Mouse (Mus musculus) G1E (cell line): ENCODE measurements around the gene Gm20517. TPM values are rescaled to one million over a fixed set of nuclear protein-coding genes. Genes with fewer than 3 reads are reported as not detected.

Source experiments
- ATAC-seq: 2 replicates; pipeline ENCODE4 v1.8.0; 2016; ENCODE audit warnings: mild to moderate bottlenecking; ENCODE audit not compliant: insufficient number of reproducible peaks, poor library complexity, low FRiP score, severe bottlenecking; ENCODE audit errors: extremely low read depth
- DNase-seq: peaks from one replicate; pipeline ENCODE4 v3.0.0; 2012; ENCODE audit warnings: low spot score
- H3K27me3 ChIP-seq: 2 replicates; pipeline ENCODE4 v1.6.1; 2012; ENCODE audit warnings: mild to moderate bottlenecking, low read length, inconsistent platforms; ENCODE audit not compliant: insufficient read depth
- H3K36me3 ChIP-seq: replicated peaks from 2 replicates; pipeline ENCODE3; 2012; ENCODE audit warnings: mild to moderate bottlenecking, inconsistent platforms
- H3K4me1 ChIP-seq: 2 replicates; pipeline ENCODE4 v1.6.1; 2012; ENCODE audit warnings: low read depth, low read length, inconsistent platforms, mixed read lengths; ENCODE audit not compliant: insufficient read depth
- H3K4me3 ChIP-seq: 2 replicates; pipeline ENCODE4 v1.5.1; 2012; ENCODE audit warnings: low read depth, mild to moderate bottlenecking, inconsistent platforms, low read length, moderate library complexity, mixed read lengths
- H3K9me3 ChIP-seq: replicated peaks from 2 replicates; pipeline ENCODE4 v1.6.1; 2012; ENCODE audit warnings: inconsistent platforms
- CTCF ChIP-seq: IDR thresholded peaks from 2 replicates; pipeline ENCODE4 v1.5.1; 2012; ENCODE audit warnings: low read depth, low read length, inconsistent platforms, mixed read lengths
- GATA1 ChIP-seq: IDR thresholded peaks from 2 replicates; pipeline ENCODE4 v1.6.1; 2012; ENCODE audit warnings: borderline replicate concordance, low read length, inconsistent platforms, mixed read lengths
- GATA2 ChIP-seq: IDR thresholded peaks from 2 replicates; pipeline ENCODE4 v1.6.1; 2012; ENCODE audit warnings: low read depth, low read length, inconsistent platforms, borderline replicate concordance
- POLR2AphosphoS5 ChIP-seq: IDR thresholded peaks from 2 replicates; pipeline ENCODE4 v1.6.1; 2012; ENCODE audit warnings: low read depth, low read length, inconsistent platforms; ENCODE audit not compliant: insufficient replicate concordance
- TAL1 ChIP-seq: conservative IDR thresholded peaks from 2 replicates; pipeline ENCODE4 v1.6.1; 2012; ENCODE audit warnings: low read depth, low read length, inconsistent platforms, mixed read lengths
- polyA plus RNA-seq: library from polyadenylated mRNA; stranded (reverse); fragments of >175 nt; gene quantifications from 2 replicates; pipeline ENCODE4 v1.2.3, GENCODE M21; 2012
- total RNA-seq, 2 experiments: library from RNA; stranded (forward) in 1 of 2; stranded (reverse) in 1 of 2; fragments of 200-1000 nt in 1 of 2; fragments of >200 nt in 1 of 2; fragmentation: Nextera tagmentation in 1 of 2; gene quantifications; 2 replicates each; pipeline ENCODE4 v1.2.3; 2014 to 2017

The Gm20517 gene
- total and polyA plus RNA-seq, 3 experiments: 0.05 to 9.6 (median 2.0) TPM

DNA sequence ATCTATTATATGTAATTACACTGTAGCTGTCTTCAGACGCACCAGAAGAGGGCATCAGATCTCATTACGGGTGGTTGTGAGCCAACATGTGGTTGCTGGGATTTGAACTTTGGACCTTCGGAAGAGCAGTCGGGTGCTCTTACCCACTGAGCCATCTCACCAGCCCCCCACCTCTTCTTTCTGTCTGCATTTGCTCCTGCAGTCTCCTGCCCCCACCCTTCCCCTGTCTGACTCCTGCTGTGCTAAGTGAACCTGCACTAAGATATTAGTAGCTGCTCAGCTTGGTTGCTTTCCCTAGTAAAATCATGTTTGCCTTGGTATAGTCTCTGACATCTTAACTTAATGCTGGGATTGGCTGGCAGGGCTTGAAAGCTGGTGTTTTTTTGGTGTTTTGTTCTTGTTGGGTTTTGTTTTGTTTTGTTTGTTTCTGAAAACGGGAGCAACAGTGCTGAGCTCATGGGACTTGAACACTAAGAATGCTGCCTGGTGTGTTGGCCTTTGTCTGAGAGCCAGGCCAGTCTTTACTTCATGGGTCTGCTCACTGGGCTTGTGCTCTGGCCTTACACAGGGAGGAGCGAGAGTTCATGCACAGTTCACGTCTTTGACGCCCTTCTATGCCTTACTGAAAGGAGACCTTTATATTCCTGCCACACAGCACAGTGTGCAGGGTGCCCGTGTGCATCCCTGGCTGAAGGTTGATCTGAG, 51.8 kb downstream of the Gm20517 start:
- TF ChIP-seq CTCF (no peak), GATA2 (no peak)
- Histone ChIP-seq H3K27me3 (no peaks in the 10 kb centered on the region), H3K4me3 (no peak overlapping the region), H3K9me3 (no peaks in the 10 kb centered on the region), H3K4me1 (no peaks in the 10 kb centered on the region; the same call in 1 of the 2 replicates), H3K36me3 (peaks cover 59% of the 10 kb centered on the region)
- ATAC-seq: no peak
- DNase-seq: no peak

DNA sequence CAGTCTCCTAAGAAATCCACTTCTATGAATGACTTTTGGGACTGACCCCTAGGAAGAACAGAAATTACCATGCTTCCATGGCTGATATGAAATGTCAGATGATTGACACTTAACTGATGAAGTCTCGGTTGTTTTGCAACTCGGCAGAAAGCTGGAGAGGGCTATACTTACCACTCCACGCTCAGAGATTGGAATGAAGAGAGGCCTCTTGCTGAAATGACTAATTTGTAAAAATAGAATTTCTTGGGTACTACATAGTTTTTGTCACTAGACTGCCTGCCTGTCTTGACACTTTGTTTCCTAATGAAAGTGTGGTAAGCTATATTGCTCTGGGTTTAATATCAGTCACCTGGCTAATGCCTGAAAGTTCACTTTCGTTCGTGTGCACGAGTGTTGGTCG, 53.1 kb downstream of the Gm20517 start:
- H3K36me3 ChIP-seq: peaks cover 50% of the 10 kb centered on the region
- no peak overlapping the region for H3K4me3 ChIP-seq
- DNase-seq (no peak), ATAC-seq (no peak)
- no peaks in the 10 kb centered on the region for H3K9me3 ChIP-seq
- TF ChIP-seq GATA2 (no peak), TAL1 (no peak), GATA1 (no peak), POLR2AphosphoS5 (no peak), CTCF (no peak)
- no peaks in the 10 kb centered on the region for H3K27me3 ChIP-seq
- H3K4me1 ChIP-seq: no peaks in the 10 kb centered on the region

DNA sequence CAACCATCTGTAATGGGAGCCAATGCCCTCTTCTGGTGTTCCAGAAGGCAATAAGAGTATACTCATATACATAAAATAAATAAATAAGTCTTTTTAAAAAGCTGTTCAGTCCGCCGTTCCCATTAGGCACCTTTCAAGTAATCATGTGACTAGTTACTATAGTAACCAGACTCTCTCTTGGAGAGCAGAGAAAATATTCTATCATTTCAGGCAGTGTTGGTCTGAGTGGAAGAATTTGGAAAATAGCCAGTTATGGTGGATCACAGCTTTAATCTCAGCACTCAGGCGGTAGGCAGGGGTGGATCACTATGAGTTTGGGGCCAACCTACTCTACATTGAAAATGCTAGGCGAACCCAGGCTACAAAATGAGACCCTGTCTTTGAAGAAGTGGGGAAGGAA, 57.8 kb downstream of the Gm20517 start:
- H3K4me1 ChIP-seq: no peaks in the 10 kb centered on the region
- H3K36me3 ChIP-seq: peaks cover 55% of the 10 kb centered on the region
- no peak for TF ChIP-seq CTCF
- TF ChIP-seq TAL1: no peak
- TF ChIP-seq GATA1: no peak
- TF ChIP-seq GATA2: no peak
- TF ChIP-seq POLR2AphosphoS5: no peak
- H3K4me3 ChIP-seq: no peak overlapping the region
- ATAC-seq: no peak
- H3K9me3 ChIP-seq: no peaks in the 10 kb centered on the region
- DNase-seq: no peak
- H3K27me3 ChIP-seq: no peaks in the 10 kb centered on the region

DNA sequence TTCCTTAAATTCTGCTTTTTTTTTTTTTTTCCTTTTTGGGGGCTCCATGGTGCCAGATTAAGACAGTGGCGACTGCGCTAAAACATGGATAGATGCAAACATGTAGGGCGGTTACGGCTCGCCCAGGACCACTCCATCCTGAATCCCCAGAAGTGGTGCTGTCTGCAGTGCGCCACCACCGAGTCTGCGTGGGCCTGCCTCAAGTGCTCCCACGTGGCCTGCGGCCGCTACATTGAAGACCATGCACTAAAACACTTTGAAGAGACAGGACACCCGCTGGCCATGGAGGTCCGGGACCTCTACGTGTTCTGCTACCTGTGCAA, 60.6 kb downstream of the Gm20517 start:
- no peaks in the 10 kb centered on the region for H3K27me3 ChIP-seq
- TF ChIP-seq TAL1 (no peak), GATA2 (no peak), CTCF (no peak), POLR2AphosphoS5 (no peak), GATA1 (no peak)
- H3K4me1 ChIP-seq: peaks cover 2% of the 10 kb centered on the region; the same call in 1 of the 2 replicates
- no peak for ATAC-seq
- peaks cover 60% of the 10 kb centered on the region for H3K36me3 ChIP-seq
- H3K9me3 ChIP-seq: no peaks in the 10 kb centered on the region
- H3K4me3 ChIP-seq: no peak overlapping the region
- no peak for DNase-seq

DNA sequence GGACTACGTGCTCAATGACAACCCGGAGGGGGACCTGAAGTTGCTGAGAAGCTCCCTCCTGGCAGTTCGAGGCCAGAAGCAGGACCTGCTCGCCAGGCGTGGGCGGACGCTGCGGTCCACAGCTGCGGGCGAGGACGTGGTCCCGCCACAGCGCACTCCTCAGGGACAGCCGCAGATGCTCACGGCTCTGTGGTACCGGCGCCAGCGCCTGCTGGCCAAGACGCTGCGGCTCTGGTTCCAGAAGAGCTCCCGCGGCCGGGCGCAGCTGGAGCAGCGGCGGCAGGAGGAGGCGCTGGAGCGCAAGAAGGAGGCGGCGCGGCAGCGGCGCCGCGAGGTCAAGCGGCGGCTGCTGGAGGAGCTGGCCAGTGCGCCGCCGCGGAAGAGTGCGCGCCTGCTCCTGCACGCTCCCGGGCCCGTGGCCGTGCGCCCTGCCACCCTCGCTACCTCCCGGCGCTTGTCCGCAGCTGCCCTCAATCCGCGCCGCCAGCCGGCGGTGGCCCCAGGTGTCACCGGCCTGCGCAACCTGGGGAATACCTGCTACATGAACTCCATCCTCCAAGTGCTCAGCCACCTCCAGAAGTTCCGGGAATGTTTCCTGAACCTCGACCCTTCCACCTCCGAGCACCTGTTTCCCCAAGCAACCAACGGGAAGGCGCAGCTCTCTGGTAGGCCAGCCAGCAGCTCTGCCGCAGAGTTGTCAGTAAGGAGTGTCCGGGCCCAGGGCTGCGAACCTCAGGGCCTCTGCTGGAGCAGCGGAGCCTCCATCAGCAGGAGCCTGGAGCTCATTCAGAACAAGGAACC, 61.1 kb downstream of the Gm20517 start:
- H3K4me1 ChIP-seq: peaks cover 2% of the 10 kb centered on the region; the same call in 1 of the 2 replicates
- ATAC-seq (no peak), DNase-seq (no peak)
- peaks cover 59% of the 10 kb centered on the region for H3K36me3 ChIP-seq
- no peak for TF ChIP-seq TAL1
- no peak for TF ChIP-seq POLR2AphosphoS5
- TF ChIP-seq CTCF: no peak
- no peak for TF ChIP-seq GATA2
- TF ChIP-seq GATA1: no peak
- H3K9me3 ChIP-seq: no peaks in the 10 kb centered on the region
- H3K27me3 ChIP-seq: no peaks in the 10 kb centered on the region
- H3K4me3 ChIP-seq: no peak overlapping the region

DNA sequence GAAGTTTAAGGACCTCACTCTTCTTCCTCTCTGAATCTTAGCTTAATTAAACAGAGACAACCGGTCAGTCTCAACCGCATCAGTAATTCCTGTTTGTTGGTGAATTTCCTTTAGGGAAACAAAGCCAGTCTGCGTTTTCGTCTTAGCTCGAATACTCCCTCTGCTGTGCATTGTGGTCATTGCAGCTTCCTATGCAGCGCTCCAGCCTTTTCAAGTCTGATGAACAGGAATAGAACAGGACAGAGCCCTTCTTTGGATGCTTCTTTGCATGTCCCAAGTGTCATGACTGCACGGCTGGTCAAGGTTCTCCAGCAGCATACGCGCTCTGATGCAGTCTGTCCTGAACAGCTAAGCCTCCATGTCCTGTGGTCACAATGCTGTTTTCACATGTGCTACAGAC, 65.2 kb downstream of the Gm20517 start:
- peaks cover 2% of the 10 kb centered on the region; the same call in 1 of the 2 replicates for H3K4me1 ChIP-seq
- TF ChIP-seq POLR2AphosphoS5: no peak
- TF ChIP-seq CTCF: peak; percentile 68
- no peak overlapping the region for H3K4me3 ChIP-seq
- no peaks in the 10 kb centered on the region for H3K27me3 ChIP-seq
- H3K36me3 ChIP-seq: peaks cover 89% of the 10 kb centered on the region
- ATAC-seq (no peak), DNase-seq (no peak)
- no peaks in the 10 kb centered on the region for H3K9me3 ChIP-seq

DNA sequence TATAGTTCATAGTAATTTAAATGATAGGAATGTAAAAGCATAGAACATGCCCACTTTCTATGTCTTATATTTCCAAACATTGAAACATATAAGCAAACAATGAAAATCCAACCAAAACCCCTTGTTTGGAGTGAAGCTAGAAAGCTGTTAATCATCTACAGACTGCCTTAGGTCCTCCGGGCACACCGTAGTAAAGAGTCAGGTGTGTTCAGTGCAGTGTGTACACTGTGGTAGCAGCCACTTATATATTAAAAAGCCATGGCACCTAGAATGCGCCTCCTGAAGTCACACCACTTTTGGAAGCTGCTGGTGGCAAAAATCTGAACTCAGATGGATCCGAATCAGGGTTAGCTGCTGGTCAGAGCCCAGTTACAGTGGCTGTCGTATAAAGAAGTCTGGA, 66.8 kb downstream of the Gm20517 start:
- peaks cover 11% of the 10 kb centered on the region for H3K4me1 ChIP-seq
- H3K9me3 ChIP-seq: no peaks in the 10 kb centered on the region
- TF ChIP-seq POLR2AphosphoS5: no peak
- TF ChIP-seq GATA2: no peak
- TF ChIP-seq GATA1: no peak
- TF ChIP-seq TAL1: no peak
- no peak for TF ChIP-seq CTCF
- no peak for ATAC-seq
- H3K36me3 ChIP-seq: peaks cover 90% of the 10 kb centered on the region
- no peaks in the 10 kb centered on the region for H3K27me3 ChIP-seq
- H3K4me3 ChIP-seq: no peak overlapping the region
- DNase-seq: no peak
